Comparison of ENCODE assay signal across 9 mouse cellular contexts in genomic region chr9:58111431-58111830, GRCm38 (mm10). TPM values are rescaled to one million over a fixed set of nuclear protein-coding genes. Genes with fewer than 3 reads are reported as not detected.
A peak's percentile ranks its signal among the peaks of the same experiment; 100 is the strongest.
DNase-seq lines count a peak whose midpoint lies in the region; ATAC-seq and TF ChIP-seq lines count a peak whose summit lies in the region.
"Had no signal": no experiment of that assay in that cellular context is flagged by ENCODE, and none has a peak within 500 bp of the region (broad histone marks: within the 10 kb centered on the region; RNA-seq: fewer than 3 reads in every experiment).

No protein-coding gene starts in this region.

- TF ChIP-seq POLR2A in thymus, adult 2 months (IDR thresholded peaks at IDR 0.05; ENCODE audit: control insufficient read depth, extremely low read depth, insufficient read depth, low read length, poor library complexity): no peak

- H3K27me3 ChIP-seq in hindbrain, embryonic 15.5 days: no peaks in the 10 kb centered on the region
- H3K27me3 ChIP-seq in midbrain, embryonic 12.5 days: peaks cover 57% of the 10 kb centered on the region
- no peaks in the 10 kb centered on the region; the same call in 1 of the 2 replicates for H3K27me3 ChIP-seq in thymus, adult 2 months (ENCODE audit: control insufficient read depth, insufficient read depth, low read length)

- WGBS in hindbrain, embryonic 15.5 days: 35% methylated on average over 6 of the region's 6 CpGs
- WGBS in midbrain, embryonic 12.5 days: 47% methylated on average over 6 of the region's 6 CpGs
- 55% methylated on average over 6 of the region's 6 CpGs for WGBS in thymus, adult 2 months

- ATAC-seq in hindbrain, embryonic 15.5 days (ENCODE audit: low FRiP score, low read depth): no peak
- ATAC-seq in midbrain, embryonic 12.5 days (ENCODE audit: low FRiP score, low read depth): no peak; the same call in 1 of the 2 replicates

- no peak overlapping the region for H3K9ac ChIP-seq in hindbrain, embryonic 15.5 days
- H3K9ac ChIP-seq in midbrain, embryonic 12.5 days (replicated peaks): no peak overlapping the region

- no peaks in the 10 kb centered on the region for H3K9me3 ChIP-seq in hindbrain, embryonic 15.5 days
- no peaks in the 10 kb centered on the region for H3K9me3 ChIP-seq in midbrain, embryonic 12.5 days

- DNase-seq in adrenal gland, postnatal 36 days: peak; percentile 54 to 68
- peak; percentile 88 to 90 for DNase-seq in cerebellum, postnatal 14 days
- DNase-seq in thymus, adult 2 months: peak; percentile 19
- no peak for DNase-seq in gastrocnemius, adult 8-10 months (ENCODE audit: low spot score in 2 of 2)
- no peak for DNase-seq in spleen, postnatal 4 days (ENCODE audit: low spot score in 2 of 2)

- H3K4me1 ChIP-seq in hindbrain, embryonic 15.5 days (replicated peaks): peaks cover 64% of the 10 kb centered on the region
- H3K4me1 ChIP-seq in midbrain, embryonic 12.5 days: peaks cover 71% of the 10 kb centered on the region
- H3K4me1 ChIP-seq in thymus, adult 2 months (replicated peaks; ENCODE audit: control insufficient read depth, insufficient read depth, low read length): peaks cover 48% of the 10 kb centered on the region

- H3K4me2 ChIP-seq in hindbrain, embryonic 15.5 days: no peak overlapping the region
- H3K4me2 ChIP-seq in midbrain, embryonic 12.5 days (replicated peaks): no peak overlapping the region

- H3K27ac ChIP-seq in hindbrain, embryonic 15.5 days (replicated peaks): peak overlapping the region; percentile 87
- H3K27ac ChIP-seq in midbrain, embryonic 12.5 days (replicated peaks): peak overlapping the region; percentile 95
- H3K27ac ChIP-seq in thymus, adult 2 months (ENCODE audit: control insufficient read depth, insufficient read depth, low read length): no peak overlapping the region

- no peak overlapping the region for H3K4me3 ChIP-seq in hindbrain, embryonic 15.5 days
- H3K4me3 ChIP-seq in midbrain, embryonic 12.5 days: no peak overlapping the region
- H3K4me3 ChIP-seq in thymus, adult 2 months (ENCODE audit: control insufficient read depth, insufficient read depth, low read length): no peak overlapping the region

- H3K36me3 ChIP-seq in hindbrain, embryonic 15.5 days: no peaks in the 10 kb centered on the region
- H3K36me3 ChIP-seq in midbrain, embryonic 12.5 days: no peaks in the 10 kb centered on the region
- no peaks in the 10 kb centered on the region for H3K36me3 ChIP-seq in thymus, adult 2 months (ENCODE audit: control insufficient read depth, insufficient read depth, low read length)

- TF ChIP-seq CTCF in thymus, adult 2 months (IDR thresholded peaks at IDR 0.05; ENCODE audit: borderline replicate concordance, control insufficient read depth, extremely low read depth, insufficient read depth, low read length, poor library complexity): no peak

RNA-seq across cellular contexts. Expression of gene Ccdc33, which starts 7.2 kb away (rescaled TPM):
- under 1 TPM in 1 of 2 experiments, not detected in 1; 0.99 TPM for total RNA-seq in adrenal gland, postnatal 36 days (2021)
- polyA plus RNA-seq in hindbrain, embryonic 15.5 days (2015; fragmentation: Nextera tagmentation; extraction: Ambion mirVana): 0.38 and 0.58 TPM in 2 replicates
- polyA plus RNA-seq in midbrain, embryonic 12.5 days (2016; fragmentation: Nextera tagmentation; extraction: Ambion mirVana): 0.64 and 1.0 TPM in 2 replicates
- 0.94 and 1.2 TPM in 2 replicates for polyA plus RNA-seq in thymus, adult 2 months (2012; rRNA removed)
- not detected for total RNA-seq in gastrocnemius, adult 8-10 months (2022)
- total RNA-seq: hematopoietic stem cell, adult 5-6 weeks; neutrophil, adult 5-6 weeks had no signal

RNA-seq across cellular contexts. Expression of gene Stra6, which starts 47.8 kb away (rescaled TPM):
- 1 to 10 TPM; 1.2 to 2.1 TPM for total RNA-seq in adrenal gland, postnatal 36 days (2021)
- 16.0 and 17.5 TPM in 2 replicates for polyA plus RNA-seq in hindbrain, embryonic 15.5 days (2015; fragmentation: Nextera tagmentation; extraction: Ambion mirVana)
- 8.6 and 9.1 TPM in 2 replicates for polyA plus RNA-seq in midbrain, embryonic 12.5 days (2016; fragmentation: Nextera tagmentation; extraction: Ambion mirVana)
- polyA plus RNA-seq in thymus, adult 2 months (2012; rRNA removed): 5.2 and 6.1 TPM in 2 replicates
- under 1 TPM in 3 of 4 experiments, not detected in 1; 0.10 to 0.43 (median 0.19) TPM for total RNA-seq in gastrocnemius, adult 8-10 months (2022)
- total RNA-seq: hematopoietic stem cell, adult 5-6 weeks; neutrophil, adult 5-6 weeks had no signal

Comparison
In these comparisons a context has a peak if more than half of its experiments do, and no peak if none do; other contexts are left out.
1. DNase-seq: peak in adrenal gland, postnatal 36 days (2 of 2), cerebellum, postnatal 14 days (2 of 2) and thymus, adult 2 months (single experiment); none in gastrocnemius, adult 8-10 months (0 of 2) and spleen, postnatal 4 days (0 of 2).